ENCODE assay signal across 8 mouse cellular contexts in genomic region chr14:16574925-16575721, GRCm38 (mm10).
DNase-seq lines count a peak whose midpoint lies in the region; ATAC-seq lines count a peak whose summit lies in the region.

No protein-coding gene starts in this region.

- H3K27ac ChIP-seq in heart, embryonic 10.5 days: peak overlapping the region; percentile 95
- peak overlapping the region; percentile 85 for H3K27ac ChIP-seq in limb, embryonic 13.5 days
- H3K27ac ChIP-seq in midbrain, embryonic 13.5 days: no peak overlapping the region
- H3K27ac ChIP-seq in stomach, embryonic 14.5 days (ENCODE audit: low read length): peak overlapping the region; percentile 98

- DNase-seq in spleen, postnatal 36 days (ENCODE audit: low spot score in 2 of 2): peak; percentile 2 to 3
- no peak for DNase-seq in spleen, adult 18-20 months
- peak; percentile 45 for DNase-seq in fibroblast of lung, adult 2 months (ENCODE audit: low read depth)
- DNase-seq in heart, embryonic 10.5 days (ENCODE audit: low spot score): peak; percentile 96
- peak; percentile 94 for DNase-seq in kidney, adult 9 months

- WGBS in heart, embryonic 10.5 days: under 1% methylated on average over 52 of the region's 52 CpGs
- under 1% methylated on average over 52 of the region's 52 CpGs for WGBS in limb, embryonic 13.5 days
- WGBS in midbrain, embryonic 13.5 days: under 1% methylated on average over 52 of the region's 52 CpGs
- WGBS in stomach, embryonic 14.5 days: under 1% methylated on average over 52 of the region's 52 CpGs

- H3K9me3 ChIP-seq in heart, embryonic 10.5 days: no peaks in the 10 kb centered on the region
- no peaks in the 10 kb centered on the region for H3K9me3 ChIP-seq in limb, embryonic 13.5 days
- no peaks in the 10 kb centered on the region for H3K9me3 ChIP-seq in midbrain, embryonic 13.5 days
- H3K9me3 ChIP-seq in stomach, embryonic 14.5 days (ENCODE audit: control insufficient read depth, low read depth, low read length): no peaks in the 10 kb centered on the region

- H3K4me2 ChIP-seq in limb, embryonic 13.5 days (replicated peaks): peak overlapping the region; percentile 83
- H3K4me2 ChIP-seq in midbrain, embryonic 13.5 days (replicated peaks): peak overlapping the region; percentile 97
- peak overlapping the region; percentile 73 for H3K4me2 ChIP-seq in stomach, embryonic 14.5 days (replicated peaks; ENCODE audit: low read depth, low read length)

- ATAC-seq in limb, embryonic 13.5 days (ENCODE audit: low FRiP score, low read depth): peak; percentile 92
- peak; percentile 93 for ATAC-seq in midbrain, embryonic 13.5 days
- peak; percentile 93 for ATAC-seq in stomach, embryonic 14.5 days (ENCODE audit: insufficient number of reproducible peaks, insufficient read depth, low FRiP score, low read depth)

- no peaks in the 10 kb centered on the region for H3K27me3 ChIP-seq in heart, embryonic 10.5 days (ENCODE audit: insufficient read depth, poor library complexity, severe bottlenecking)
- peaks cover 38% of the 10 kb centered on the region for H3K27me3 ChIP-seq in limb, embryonic 13.5 days
- peaks cover 51% of the 10 kb centered on the region for H3K27me3 ChIP-seq in midbrain, embryonic 13.5 days
- H3K27me3 ChIP-seq in stomach, embryonic 14.5 days (ENCODE audit: control insufficient read depth, insufficient read depth, low read length): no peaks in the 10 kb centered on the region

- peaks cover 21% of the 10 kb centered on the region for H3K4me1 ChIP-seq in heart, embryonic 10.5 days
- H3K4me1 ChIP-seq in limb, embryonic 13.5 days: peaks cover 34% of the 10 kb centered on the region
- peaks cover 10% of the 10 kb centered on the region for H3K4me1 ChIP-seq in midbrain, embryonic 13.5 days (replicated peaks)
- peaks cover 10% of the 10 kb centered on the region; the same call in 1 of the 2 replicates for H3K4me1 ChIP-seq in stomach, embryonic 14.5 days (ENCODE audit: control insufficient read depth, insufficient read depth, low read length)

- peak overlapping the region; percentile 78 for H3K9ac ChIP-seq in limb, embryonic 13.5 days
- H3K9ac ChIP-seq in midbrain, embryonic 13.5 days (replicated peaks): peak overlapping the region; percentile 69
- H3K9ac ChIP-seq in stomach, embryonic 14.5 days (replicated peaks; ENCODE audit: low read depth, low read length): peak overlapping the region; percentile 50

- no peaks in the 10 kb centered on the region for H3K36me3 ChIP-seq in heart, embryonic 10.5 days
- no peaks in the 10 kb centered on the region for H3K36me3 ChIP-seq in limb, embryonic 13.5 days
- H3K36me3 ChIP-seq in midbrain, embryonic 13.5 days: no peaks in the 10 kb centered on the region
- no peaks in the 10 kb centered on the region for H3K36me3 ChIP-seq in stomach, embryonic 14.5 days (ENCODE audit: control insufficient read depth, insufficient read depth, low read length)

- H3K4me3 ChIP-seq in heart, embryonic 10.5 days: peak overlapping the region; percentile 74
- peak overlapping the region; percentile 60 for H3K4me3 ChIP-seq in limb, embryonic 13.5 days
- H3K4me3 ChIP-seq in midbrain, embryonic 13.5 days (replicated peaks): peak overlapping the region; percentile 61
- H3K4me3 ChIP-seq in stomach, embryonic 14.5 days (ENCODE audit: low read depth, low read length): peak overlapping the region; percentile 62

Comparison
In these comparisons a context has a peak if more than half of its experiments do, and no peak if none do; other contexts are left out.
1. DNase-seq: peak in spleen, postnatal 36 days (2 of 2), fibroblast of lung, adult 2 months (single experiment), heart, embryonic 10.5 days (single experiment) and kidney, adult 9 months (single experiment); none in spleen, adult 18-20 months (0 of 2).
2. Peak in every context shown above with its lines, with median percentiles within 50 percentile points of each other: H3K4me3 ChIP-seq, ATAC-seq, H3K4me2 ChIP-seq and H3K9ac ChIP-seq.